Mouse (Mus musculus) limb, embryonic 11.5 days (tissue): Measurements from ENCODE around the gene Ctnna3. TPM values are rescaled to one million over a fixed set of nuclear protein-coding genes. Genes with fewer than 3 reads are reported as not detected.
"Not testable (repeated sequence)": the region's sequence is repeated elsewhere in the genome, so short reads cannot be mapped to it uniquely, and the experiment has no call there.

ENCODE experiments used
- ATAC-seq: fragments of 200-750 bp; cut with Nextera tagmentation; 2 replicates; pipeline ENCODE4 v1.8.0; 2017; ENCODE audit warnings: low read depth; ENCODE audit not compliant: insufficient number of reproducible peaks, low FRiP score, low TSS enrichment
- DNase-seq: peaks from one replicate; pipeline ENCODE4 v3.0.0-alpha.2; 2015; ENCODE audit warnings: low spot score
- H3K27ac ChIP-seq: fragments of 300-500 bp; sonication (generic); replicated peaks from 2 replicates; pipeline ENCODE4 v1.5.1; 2014; ENCODE audit warnings: low read depth, mild to moderate bottlenecking, low read length
- H3K27me3 ChIP-seq: fragments of 300-500 bp; sonication (generic); 2 replicates; pipeline ENCODE4 v1.6.1; 2014; ENCODE audit warnings: mild to moderate bottlenecking, low read length, mixed read lengths; ENCODE audit not compliant: control insufficient read depth, insufficient read depth
- H3K36me3 ChIP-seq: fragments of 300-500 bp; sonication (generic); 2 replicates; pipeline ENCODE4 v1.6.1; 2014; ENCODE audit warnings: mild to moderate bottlenecking, low read length, moderate library complexity, mixed read lengths; ENCODE audit not compliant: control insufficient read depth, insufficient read depth
- H3K4me1 ChIP-seq: fragments of 300-500 bp; sonication (generic); 2 replicates; pipeline ENCODE4 v1.6.1; 2014; ENCODE audit warnings: low read length, mixed read lengths; ENCODE audit not compliant: control insufficient read depth, insufficient read depth
- H3K4me2 ChIP-seq: fragments of 300-500 bp; sonication (generic); 2 replicates; pipeline ENCODE4 v1.6.1; 2014; ENCODE audit warnings: low read depth, mild to moderate bottlenecking, moderate library complexity; ENCODE audit not compliant: severe bottlenecking
- H3K4me3 ChIP-seq: fragments of 300-500 bp; sonication (generic); 2 replicates; pipeline ENCODE4 v1.5.1; 2014; ENCODE audit warnings: low read depth, low read length
- H3K9ac ChIP-seq: fragments of 300-500 bp; sonication (generic); 2 replicates; pipeline ENCODE4 v1.6.1; 2014; ENCODE audit warnings: mild to moderate bottlenecking, low read length
- H3K9me3 ChIP-seq: fragments of 300-500 bp; sonication (generic); 2 replicates; pipeline ENCODE4 v1.6.1; 2016; ENCODE audit warnings: low read length; ENCODE audit not compliant: control insufficient read depth
- WGBS: fragments of 180-500 bp; shearing (Covaris S2); extraction: QIAGEN DNeasy Blood & Tissue Kit; methylation state at CpG from one replicate; pipeline ENCODE4 v1.1.7; 2014; 5-methylcytosine and 5-hydroxymethylcytosine counted together
- polyA plus RNA-seq: library from polyadenylated mRNA; unstranded; fragments of >200 nt; fragmentation: Nextera tagmentation; extraction: Ambion mirVana; gene quantifications from 2 replicates; pipeline ENCODE4 v1.2.1, GENCODE M21; 2014

Gene Ctnna3
- polyA plus RNA-seq, 1 experiment from 2014 or later, result 0.04 TPM

DNA sequence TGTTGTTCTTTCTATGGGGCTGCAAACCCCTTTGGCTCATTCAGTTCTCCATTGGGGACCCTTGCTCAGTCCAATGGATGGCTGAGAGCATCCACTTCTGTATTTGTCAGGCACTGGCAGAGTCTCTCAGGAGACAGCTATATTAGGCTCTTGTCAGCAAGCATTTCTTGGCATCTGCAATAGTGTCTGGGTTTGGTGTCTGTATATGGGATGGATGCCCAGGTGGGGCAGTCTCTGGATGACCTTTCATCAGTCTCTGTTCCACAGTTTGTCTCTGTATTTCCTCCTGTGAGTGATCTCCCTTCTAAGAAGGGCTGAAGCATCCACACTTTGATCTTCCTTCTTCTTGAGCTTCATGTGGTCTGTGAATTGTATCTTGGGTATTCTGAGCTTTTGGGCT lies 795.9 kb downstream of the Ctnna3 start:
- not testable (repeated sequence) for DNase-seq, H3K4me1 ChIP-seq, ATAC-seq, H3K4me2 ChIP-seq, H3K4me3 ChIP-seq, H3K9ac ChIP-seq, H3K27ac ChIP-seq, H3K27me3 ChIP-seq, H3K36me3 ChIP-seq, H3K9me3 ChIP-seq

DNA sequence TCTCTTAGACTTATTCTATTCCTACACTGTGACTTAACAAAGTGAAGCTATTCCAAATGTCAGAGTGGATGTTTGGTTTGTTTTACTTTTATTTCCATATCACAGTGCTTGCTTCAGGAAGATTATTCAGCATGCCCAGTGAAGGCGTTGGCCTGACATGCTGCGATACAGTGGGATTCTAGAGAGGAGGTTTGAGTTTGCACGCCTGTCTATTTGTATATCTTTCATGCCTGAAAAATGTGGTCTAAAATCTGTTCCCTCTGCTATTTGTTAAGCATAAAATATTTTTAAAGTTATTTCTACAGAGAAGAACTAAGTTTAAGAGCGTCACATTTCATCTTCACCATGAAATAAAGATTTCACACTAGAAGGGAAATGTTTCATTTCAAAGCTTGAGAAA lies 813.5 kb downstream of the Ctnna3 start:
- H3K4me2 ChIP-seq, result no peak overlapping the region
- H3K4me3 ChIP-seq, result no peak overlapping the region
- no peaks in the 10 kb centered on the region for H3K4me1 ChIP-seq
- H3K27ac ChIP-seq, result no peak overlapping the region
- no peak for DNase-seq
- H3K27me3 ChIP-seq, result no peaks in the 10 kb centered on the region
- WGBS, result 88% methylated on average over 4 of the region's 4 CpGs
- no peaks in the 10 kb centered on the region for H3K9me3 ChIP-seq
- H3K36me3 ChIP-seq, result no peaks in the 10 kb centered on the region
- H3K9ac ChIP-seq, result no peak overlapping the region
- no peak for ATAC-seq

DNA sequence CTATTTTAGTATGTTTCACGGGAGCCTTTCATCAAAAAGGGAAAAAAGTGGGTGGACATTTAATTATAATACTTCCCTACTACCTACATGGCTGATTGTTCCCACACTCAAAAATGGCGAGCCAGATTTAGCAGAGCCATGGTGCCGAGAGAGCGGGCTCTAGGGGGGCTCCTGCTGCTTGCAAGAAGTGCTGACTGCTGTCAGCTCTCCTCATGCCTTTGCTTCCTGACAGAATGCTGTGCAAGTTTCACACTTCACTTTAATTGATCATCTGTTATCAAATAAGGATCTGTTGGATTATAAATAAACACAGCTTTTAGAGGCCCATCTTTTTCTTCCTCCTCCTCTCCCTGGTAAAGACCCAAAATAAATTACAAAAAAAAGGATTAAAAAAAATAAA lies 838.3 kb downstream of the Ctnna3 start:
- Histone ChIP-seq H3K4me2 (no peak overlapping the region), H3K9ac (no peak overlapping the region), H3K9me3 (no peaks in the 10 kb centered on the region), H3K4me1 (no peaks in the 10 kb centered on the region), H3K36me3 (no peaks in the 10 kb centered on the region), H3K27ac (no peak overlapping the region), H3K4me3 (no peak overlapping the region), H3K27me3 (no peaks in the 10 kb centered on the region)
- DNase-seq (no peak), ATAC-seq (no peak)
- 77% methylated on average over 4 of the region's 4 CpGs for WGBS

DNA sequence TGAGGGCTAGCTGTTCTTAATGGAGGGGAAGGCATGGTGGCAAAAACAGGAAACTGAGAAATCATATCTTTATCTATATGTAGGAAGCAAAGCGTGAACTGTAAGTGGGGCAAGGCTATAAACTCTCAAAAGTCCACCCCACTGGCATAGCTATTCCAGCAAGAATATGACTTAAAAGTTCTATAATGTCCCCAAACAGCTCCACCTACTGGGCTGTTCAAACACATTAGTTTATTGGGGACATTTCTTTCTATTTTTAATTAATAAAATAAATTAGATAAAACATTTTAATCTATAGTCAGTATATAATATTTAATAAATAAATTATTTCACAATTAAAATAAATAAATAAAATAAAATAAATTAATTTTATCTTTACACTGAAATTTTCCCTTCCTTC lies 845.2 kb downstream of the Ctnna3 start:
- H3K27ac ChIP-seq, result no peak overlapping the region
- H3K36me3 ChIP-seq, result no peaks in the 10 kb centered on the region
- H3K27me3 ChIP-seq, result no peaks in the 10 kb centered on the region
- 78% methylated on average over 1 of the region's 1 CpGs for WGBS
- H3K4me2 ChIP-seq, result no peak overlapping the region
- ATAC-seq, result no peak
- H3K4me1 ChIP-seq, result no peaks in the 10 kb centered on the region
- no peak overlapping the region for H3K9ac ChIP-seq
- no peak overlapping the region for H3K4me3 ChIP-seq
- DNase-seq, result no peak
- H3K9me3 ChIP-seq, result no peaks in the 10 kb centered on the region

DNA sequence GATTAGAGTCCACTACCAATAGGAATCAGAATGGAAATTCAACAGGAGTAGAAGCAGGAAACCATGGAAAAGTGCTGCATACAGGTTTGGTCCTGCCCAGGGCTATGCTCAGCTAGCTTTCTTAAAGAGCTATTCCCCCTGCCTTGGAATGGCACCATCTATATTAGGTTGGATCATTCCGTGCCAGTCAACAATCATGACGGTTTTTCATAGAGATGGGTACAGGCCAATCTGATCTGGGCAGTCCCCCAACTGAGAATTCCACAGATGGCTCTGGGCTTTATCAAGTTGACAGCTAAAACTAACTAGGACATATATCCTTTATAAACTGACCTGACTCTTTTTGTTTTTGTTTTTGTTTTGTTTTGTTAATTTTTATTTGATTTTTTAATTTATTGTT lies 848.9 kb downstream of the Ctnna3 start:
- DNase-seq (no peak), ATAC-seq (no peak)
- WGBS, result 90% methylated on average over 2 of the region's 2 CpGs
- no peak overlapping the region for H3K27ac ChIP-seq
- no peaks in the 10 kb centered on the region for H3K9me3 ChIP-seq
- H3K4me1 ChIP-seq, result no peaks in the 10 kb centered on the region
- no peaks in the 10 kb centered on the region for H3K27me3 ChIP-seq
- H3K4me3 ChIP-seq, result no peak overlapping the region
- no peaks in the 10 kb centered on the region for H3K36me3 ChIP-seq
- H3K9ac ChIP-seq, result no peak overlapping the region
- H3K4me2 ChIP-seq, result no peak overlapping the region

DNA sequence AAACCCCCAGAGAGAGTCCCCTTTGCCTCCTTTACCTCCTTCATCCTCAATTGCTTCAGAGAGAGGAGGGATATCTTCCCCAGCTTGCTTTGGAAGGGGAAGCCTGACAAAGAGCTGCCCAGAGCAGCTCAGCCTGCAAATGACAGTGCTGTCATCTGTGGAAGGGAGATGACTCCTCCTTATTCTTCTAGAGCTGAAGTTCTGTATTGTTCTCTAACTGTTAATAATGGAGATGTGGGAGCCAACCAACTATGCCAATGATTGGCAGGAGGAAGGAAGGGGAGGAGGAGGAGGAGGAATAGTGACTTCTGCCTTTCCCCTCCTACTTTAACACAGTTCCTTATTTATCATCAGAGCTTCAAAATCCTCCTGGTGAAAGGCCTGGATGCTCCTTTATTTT lies 875.9 kb downstream of the Ctnna3 start:
- Histone ChIP-seq H3K4me2 (no peak overlapping the region), H3K4me1 (no peaks in the 10 kb centered on the region), H3K4me3 (no peak overlapping the region), H3K9ac (no peak overlapping the region), H3K9me3 (no peaks in the 10 kb centered on the region), H3K27ac (no peak overlapping the region), H3K27me3 (no peaks in the 10 kb centered on the region), H3K36me3 (no peaks in the 10 kb centered on the region)
- ATAC-seq (no peak), DNase-seq (no peak)

DNA sequence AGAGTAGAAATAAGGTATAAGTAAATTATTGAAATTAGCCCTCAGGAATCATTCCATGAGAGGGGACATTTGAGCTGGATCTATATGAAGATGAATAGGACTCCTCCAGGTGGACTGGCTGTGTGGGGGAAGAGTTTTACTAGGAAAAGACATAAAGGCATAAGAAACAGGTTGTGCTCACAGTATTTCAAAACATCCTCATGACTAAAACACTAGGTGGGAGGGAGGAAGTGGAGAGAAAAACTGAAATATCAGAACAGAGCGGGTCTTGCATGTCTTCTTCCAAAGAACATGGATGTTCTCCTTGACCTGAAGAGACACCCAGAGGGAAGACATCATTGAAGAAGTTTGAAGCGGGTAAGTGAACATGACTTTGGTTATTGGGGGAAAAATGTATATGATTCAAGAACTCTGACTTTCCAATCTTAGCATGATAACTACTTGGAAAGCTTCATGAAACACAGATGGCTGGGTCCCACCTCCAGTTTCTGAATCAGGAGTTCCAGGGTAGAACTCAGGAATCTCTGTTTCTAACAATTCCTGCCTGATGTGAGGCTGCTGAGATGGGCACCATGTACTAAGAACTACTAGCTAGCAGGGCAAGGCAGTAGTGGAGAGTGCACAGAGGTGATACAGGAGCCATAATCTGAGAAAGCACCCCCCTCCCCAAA lies 881.9 kb downstream of the Ctnna3 start:
- Histone ChIP-seq H3K36me3 (no peaks in the 10 kb centered on the region), H3K9me3 (no peaks in the 10 kb centered on the region), H3K27me3 (no peaks in the 10 kb centered on the region), H3K27ac (no peak overlapping the region), H3K4me2 (no peak overlapping the region), H3K4me3 (no peak overlapping the region), H3K4me1 (no peaks in the 10 kb centered on the region), H3K9ac (no peak overlapping the region)
- no peak for ATAC-seq
- DNase-seq, result no peak
- WGBS, result 85% methylated on average over 2 of the region's 2 CpGs

DNA sequence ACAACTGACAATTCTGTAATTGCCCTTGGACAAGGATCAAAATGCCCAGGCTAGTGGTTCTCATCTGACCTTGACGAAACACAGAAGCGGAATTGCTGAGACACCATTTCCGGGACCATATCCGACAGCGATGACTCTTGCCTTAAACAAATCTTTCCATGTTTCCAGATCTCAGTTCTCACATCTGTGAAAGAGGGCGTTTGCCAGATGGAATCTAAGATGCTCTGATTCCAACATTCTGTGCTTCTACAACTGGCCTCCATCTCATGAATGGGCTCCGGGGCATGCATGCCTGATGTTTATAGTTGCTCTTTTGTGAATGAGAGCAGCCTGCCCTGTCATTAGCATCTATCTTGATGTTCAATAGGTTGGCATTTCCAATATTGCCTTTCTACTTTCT lies 890.4 kb downstream of the Ctnna3 start:
- WGBS, result 94% methylated on average over 7 of the region's 7 CpGs
- H3K27ac ChIP-seq, result no peak overlapping the region
- H3K36me3 ChIP-seq, result no peaks in the 10 kb centered on the region
- H3K27me3 ChIP-seq, result no peaks in the 10 kb centered on the region
- no peak overlapping the region for H3K4me2 ChIP-seq
- no peak overlapping the region for H3K4me3 ChIP-seq
- no peaks in the 10 kb centered on the region for H3K4me1 ChIP-seq
- H3K9me3 ChIP-seq, result no peaks in the 10 kb centered on the region
- no peak for ATAC-seq
- DNase-seq, result no peak
- no peak overlapping the region for H3K9ac ChIP-seq

DNA sequence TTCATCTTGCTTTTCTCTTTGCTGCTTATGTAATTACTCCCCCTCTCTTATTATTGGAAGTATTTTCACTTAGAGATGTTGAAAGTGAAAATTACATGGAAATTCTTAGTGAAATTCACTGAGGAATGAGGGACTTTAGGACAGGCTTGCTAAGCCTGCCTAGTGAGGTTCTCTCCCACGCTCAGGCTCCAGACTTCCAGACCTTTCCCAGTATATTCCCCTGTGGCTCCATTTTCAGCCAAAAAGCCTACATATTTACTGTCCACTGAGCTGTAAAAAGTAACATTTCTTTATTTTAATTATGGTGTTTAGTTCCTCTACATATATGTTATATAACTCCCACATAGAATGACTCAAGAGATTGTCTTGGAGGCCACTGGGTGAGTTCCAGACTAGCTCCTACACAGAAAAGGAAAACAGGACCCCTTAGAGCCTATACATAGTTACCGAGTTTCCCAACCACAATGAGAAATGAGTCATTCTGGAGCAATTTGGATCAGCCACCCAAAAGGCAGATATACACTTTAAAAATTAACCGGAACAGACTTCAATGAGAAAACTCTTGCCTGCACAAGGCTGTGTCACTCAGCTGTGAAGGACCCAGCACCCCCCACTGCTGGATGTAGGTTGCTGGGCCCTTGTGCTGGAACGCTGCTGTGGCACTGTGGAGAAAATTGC lies 912.9 kb downstream of the Ctnna3 start:
- Histone ChIP-seq H3K4me3 (no peak overlapping the region), H3K36me3 (no peaks in the 10 kb centered on the region), H3K9me3 (no peaks in the 10 kb centered on the region), H3K9ac (no peak overlapping the region), H3K4me1 (no peaks in the 10 kb centered on the region), H3K4me2 (no peak overlapping the region), H3K27me3 (no peaks in the 10 kb centered on the region), H3K27ac (no peak overlapping the region)
- no peak for ATAC-seq
- WGBS, result 85% methylated on average over 4 of the region's 4 CpGs
- no peak for DNase-seq
